Mouse (Mus musculus) bone marrow macrophage, adult 2 months (primary cell): Measurements from ENCODE around the gene Wdr61. TPM values are rescaled to one million over a fixed set of nuclear protein-coding genes. Genes with fewer than 3 reads are reported as not detected.
A peak's percentile ranks its signal among the peaks of the same experiment; 100 is the strongest.

Experiments
- H3K27ac ChIP-seq: 2 replicates; pipeline ENCODE4 v1.5.1; 2012; ENCODE audit warnings: low read depth, low read length; ENCODE audit not compliant: insufficient read depth
- H3K4me1 ChIP-seq: 2 replicates; pipeline ENCODE4 v1.6.1; 2012; ENCODE audit warnings: low read length; ENCODE audit not compliant: control insufficient read depth, insufficient read depth
- H3K4me3 ChIP-seq: 2 replicates; pipeline ENCODE4 v1.5.1; 2012; ENCODE audit warnings: mild to moderate bottlenecking, low read length, moderate library complexity; ENCODE audit not compliant: insufficient read depth
- CTCF ChIP-seq: IDR thresholded peaks from 2 replicates; pipeline ENCODE4 v1.5.1; 2012; ENCODE audit warnings: low read depth, mild to moderate bottlenecking, low read length, moderate library complexity
- POLR2A ChIP-seq: IDR thresholded peaks from 2 replicates; pipeline ENCODE4 v1.6.1; 2012; ENCODE audit warnings: mild to moderate bottlenecking, low read depth, low read length, borderline replicate concordance
- polyA plus RNA-seq: library from polyadenylated mRNA; stranded (reverse); fragments of >200 nt; gene quantifications from 2 replicates; pipeline ENCODE4 v1.2.4, GENCODE M21; 2012; ENCODE audit not compliant: missing spikeins, insufficient read depth, insufficient read length

Gene Wdr61
- polyA plus RNA-seq, 1 experiment: 32.7 TPM

GRCm38 (mm10) chr9:54734639-54735252 is 427 bp upstream of the Wdr61 start:
- H3K4me1 ChIP-seq: peaks cover 7% of the 10 kb centered on the region; the same call in 1 of the 2 replicates
- no peak overlapping the region for H3K27ac ChIP-seq
- TF ChIP-seq POLR2A (no peak), CTCF (no peak)
- H3K4me3 ChIP-seq: peak overlapping the region; percentile 39; the same call in 1 of the 2 replicates

- H3K4me3 ChIP-seq: no peak overlapping the region
Observed at GRCm38 (mm10) chr9:54732122-54732521, 2.2 kb downstream of the Wdr61 start.

GRCm38 (mm10) chr9:54726315-54726714 is 8.0 kb downstream of the Wdr61 start:
- no peak for TF ChIP-seq CTCF
- TF ChIP-seq POLR2A: no peak
- Histone ChIP-seq H3K4me3 (no peak overlapping the region), H3K4me1 (no peaks in the 10 kb centered on the region), H3K27ac (no peak overlapping the region)

More at GRCm38 (mm10) chr9:54732122-54732521, 2.2 kb downstream of the Wdr61 start:
- Histone ChIP-seq H3K4me1 (peaks cover 7% of the 10 kb centered on the region; the same call in 1 of the 2 replicates), H3K27ac (no peak overlapping the region)
- TF ChIP-seq POLR2A (no peak), CTCF (no peak)

- H3K4me1 ChIP-seq: no peaks in the 10 kb centered on the region
- no peak for TF ChIP-seq CTCF
- no peak for TF ChIP-seq POLR2A
- no peak overlapping the region for H3K4me3 ChIP-seq
- H3K27ac ChIP-seq: no peak overlapping the region
Observed at GRCm38 (mm10) chr9:54722596-54722995, 11.7 kb downstream of the Wdr61 start.

- Histone ChIP-seq H3K4me1 (no peaks in the 10 kb centered on the region), H3K4me3 (no peak overlapping the region), H3K27ac (no peak overlapping the region)
- TF ChIP-seq POLR2A: no peak
- no peak for TF ChIP-seq CTCF
Observed at GRCm38 (mm10) chr9:54722156-54722555, 12.2 kb downstream of the Wdr61 start.

- no peaks in the 10 kb centered on the region for H3K4me1 ChIP-seq
- TF ChIP-seq POLR2A (no peak), CTCF (no peak)
- no peak overlapping the region for H3K27ac ChIP-seq
- no peak overlapping the region for H3K4me3 ChIP-seq
Observed at GRCm38 (mm10) chr9:54717527-54717926, 16.8 kb downstream of the Wdr61 start.

- Histone ChIP-seq H3K4me1 (no peaks in the 10 kb centered on the region), H3K27ac (no peak overlapping the region), H3K4me3 (no peak overlapping the region)
- TF ChIP-seq CTCF (no peak), POLR2A (no peak)
Observed at GRCm38 (mm10) chr9:54715776-54716175, 18.5 kb downstream of the Wdr61 start.

- Histone ChIP-seq H3K4me1 (no peaks in the 10 kb centered on the region), H3K27ac (no peak overlapping the region), H3K4me3 (no peak overlapping the region)
- no peak for TF ChIP-seq POLR2A
- no peak for TF ChIP-seq CTCF
Observed at GRCm38 (mm10) chr9:54708085-54708484, 26.2 kb downstream of the Wdr61 start.

GRCm38 (mm10) chr9:54707288-54707999 is 26.9 kb downstream of the Wdr61 start:
- H3K4me3 ChIP-seq: no peak overlapping the region
- no peak overlapping the region for H3K27ac ChIP-seq
- TF ChIP-seq CTCF (no peak), POLR2A (no peak)
- no peaks in the 10 kb centered on the region for H3K4me1 ChIP-seq

GRCm38 (mm10) chr9:54705561-54705960 is 28.8 kb downstream of the Wdr61 start:
- Histone ChIP-seq H3K27ac (no peak overlapping the region), H3K4me1 (no peaks in the 10 kb centered on the region), H3K4me3 (no peak overlapping the region)
- TF ChIP-seq POLR2A (no peak), CTCF (no peak)
